Mouse (Mus musculus) hindbrain, embryonic 11.5 days (tissue): ENCODE results near the gene Armc10. TPM values are rescaled to one million over a fixed set of nuclear protein-coding genes. Genes with fewer than 3 reads are reported as not detected.
A peak's percentile ranks its signal among the peaks of the same experiment; 100 is the strongest.
"Not testable (repeated sequence)": the region's sequence is repeated elsewhere in the genome, so short reads cannot be mapped to it uniquely, and the experiment has no call there.

Experiments
- ATAC-seq: fragments of 200-750 bp; cut with Nextera tagmentation; 2 replicates; pipeline ENCODE4 v1.8.0; 2017; ENCODE audit warnings: mild to moderate bottlenecking, moderate TSS enrichment, moderate library complexity; ENCODE audit not compliant: low FRiP score
- DNase-seq: peaks from one replicate; pipeline ENCODE4 v3.0.0-alpha.2; 2015; ENCODE audit warnings: low spot score
- H3K27ac ChIP-seq: fragments of 300-500 bp; sonication (generic); 2 replicates; pipeline ENCODE4 v1.5.1; 2014; ENCODE audit warnings: mild to moderate bottlenecking, low read depth, low read length
- H3K27me3 ChIP-seq: fragments of 300-500 bp; sonication (generic); 2 replicates; pipeline ENCODE4 v1.6.1; 2014; ENCODE audit warnings: mild to moderate bottlenecking, low read length, moderate library complexity, mixed read lengths; ENCODE audit not compliant: control insufficient read depth, insufficient read depth
- H3K36me3 ChIP-seq: fragments of 300-500 bp; sonication (generic); 2 replicates; pipeline ENCODE4 v1.6.1; 2014; ENCODE audit warnings: mild to moderate bottlenecking, low read length, moderate library complexity, mixed read lengths; ENCODE audit not compliant: control insufficient read depth, insufficient read depth
- H3K4me1 ChIP-seq: fragments of 300-500 bp; sonication (generic); replicated peaks from 2 replicates; pipeline ENCODE4 v1.6.1; 2014; ENCODE audit warnings: low read length, mixed read lengths; ENCODE audit not compliant: control insufficient read depth, insufficient read depth
- H3K4me2 ChIP-seq: fragments of 300-500 bp; sonication (generic); replicated peaks from 2 replicates; pipeline ENCODE4 v1.6.1; 2014; ENCODE audit warnings: mild to moderate bottlenecking, low read depth, low read length
- H3K4me3 ChIP-seq: fragments of 300-500 bp; sonication (generic); 2 replicates; pipeline ENCODE4 v1.5.1; 2014; ENCODE audit warnings: low read depth, low read length
- H3K9ac ChIP-seq: fragments of 300-500 bp; sonication (generic); 2 replicates; pipeline ENCODE4 v1.6.1; 2014; ENCODE audit warnings: low read depth, low read length
- H3K9me3 ChIP-seq: fragments of 300-500 bp; sonication (generic); 2 replicates; pipeline ENCODE4 v1.6.1; 2016; ENCODE audit warnings: low read length; ENCODE audit not compliant: control insufficient read depth
- WGBS: fragments of 180-500 bp; shearing (Covaris S2); extraction: QIAGEN DNeasy Blood & Tissue Kit; methylation state at CpG from one replicate; pipeline ENCODE4 v1.1.7; 2014; 5-methylcytosine and 5-hydroxymethylcytosine counted together
- polyA plus RNA-seq: library from polyadenylated mRNA; unstranded; fragments of >200 nt; fragmentation: Nextera tagmentation; extraction: Ambion mirVana; gene quantifications from 2 replicates; pipeline ENCODE4 v1.2.1, GENCODE M21; 2014

The Armc10 gene
- polyA plus RNA-seq, 1 experiment from 2014 or later: 93.0 TPM

GRCm38 (mm10) chr5:21693372-21693870 lies 47.8 kb downstream of the Armc10 start:
- WGBS: 75% methylated on average over 3 of the region's 3 CpGs
- H3K9me3 ChIP-seq: no peaks in the 10 kb centered on the region
- no peak overlapping the region for H3K27ac ChIP-seq
- H3K36me3 ChIP-seq: no peaks in the 10 kb centered on the region
- H3K27me3 ChIP-seq: no peaks in the 10 kb centered on the region
- H3K9ac ChIP-seq: no peak overlapping the region
- ATAC-seq: no peak
- no peak overlapping the region for H3K4me3 ChIP-seq
- no peak for DNase-seq
- no peak overlapping the region for H3K4me2 ChIP-seq
- H3K4me1 ChIP-seq: no peaks in the 10 kb centered on the region

- H3K36me3 ChIP-seq: no peaks in the 10 kb centered on the region
- H3K4me3 ChIP-seq: no peak overlapping the region
- no peak overlapping the region for H3K9ac ChIP-seq
- DNase-seq (no peak), ATAC-seq (no peak)
- 88% methylated on average over 3 of the region's 3 CpGs for WGBS
- H3K27ac ChIP-seq: no peak overlapping the region
- H3K4me2 ChIP-seq: no peak overlapping the region
- H3K4me1 ChIP-seq: no peaks in the 10 kb centered on the region
- H3K9me3 ChIP-seq: no peaks in the 10 kb centered on the region
- H3K27me3 ChIP-seq: no peaks in the 10 kb centered on the region
Observed at GRCm38 (mm10) chr5:21694854-21695490, 49.4 kb downstream of the Armc10 start.

- whole genome bisulfite sequencing: 95% methylated on average over 3 of the region's 3 CpGs
- H3K9me3 ChIP-seq, H3K36me3 ChIP-seq, H3K4me2 ChIP-seq, H3K4me3 ChIP-seq, ATAC-seq, H3K27me3 ChIP-seq, H3K9ac ChIP-seq, H3K4me1 ChIP-seq, H3K27ac ChIP-seq, DNase-seq: not testable (repeated sequence)
Observed at GRCm38 (mm10) chr5:21699555-21699954, 53.9 kb downstream of the Armc10 start.

- Histone ChIP-seq H3K4me2 (peak overlapping the region; percentile 40), H3K9me3 (no peaks in the 10 kb centered on the region), H3K36me3 (no peaks in the 10 kb centered on the region), H3K9ac (peak overlapping the region; percentile 21; the same call in 1 of the 2 replicates), H3K4me3 (peak overlapping the region; percentile 48), H3K27ac (no peak overlapping the region), H3K4me1 (no peaks in the 10 kb centered on the region), H3K27me3 (no peaks in the 10 kb centered on the region)
- DNase-seq: peak; percentile 28
- no peak for ATAC-seq
- 17% methylated on average over 10 of the region's 10 CpGs for WGBS
Observed at GRCm38 (mm10) chr5:21700272-21700821, 54.7 kb downstream of the Armc10 start.

- ATAC-seq (peak; percentile 72), DNase-seq (no peak)
- no peaks in the 10 kb centered on the region for H3K27me3 ChIP-seq
- H3K4me3 ChIP-seq: peak overlapping the region; percentile 48
- peak overlapping the region; percentile 3; the same call in 1 of the 2 replicates for H3K27ac ChIP-seq
- H3K4me2 ChIP-seq: peak overlapping the region; percentile 40
- H3K9me3 ChIP-seq: no peaks in the 10 kb centered on the region
- H3K4me1 ChIP-seq: no peaks in the 10 kb centered on the region
- peak overlapping the region; percentile 21; the same call in 1 of the 2 replicates for H3K9ac ChIP-seq
- under 1% methylated on average over 22 of the region's 22 CpGs for WGBS
- no peaks in the 10 kb centered on the region for H3K36me3 ChIP-seq
Observed at GRCm38 (mm10) chr5:21700934-21701333, 55.3 kb downstream of the Armc10 start.

GRCm38 (mm10) chr5:21701351-21702008 lies 55.9 kb downstream of the Armc10 start, which contains the start of gene Napepld:
TSS of gene Napepld (minus strand) at chr5:21701396.
- no peaks in the 10 kb centered on the region for H3K4me1 ChIP-seq
- H3K9me3 ChIP-seq: no peaks in the 10 kb centered on the region
- no peaks in the 10 kb centered on the region for H3K27me3 ChIP-seq
- peak within 1 kb of the TSS; percentile 48 for H3K4me3 ChIP-seq
- peak; percentile 98 for DNase-seq
- no peaks in the 10 kb centered on the region for H3K36me3 ChIP-seq
- H3K9ac ChIP-seq: peak within 1 kb of the TSS; percentile 86
- peak within 1 kb of the TSS; percentile 94 for H3K27ac ChIP-seq
- under 1% methylated on average over 50 of the region's 59 CpGs for whole genome bisulfite sequencing
- peak; percentile 99 for ATAC-seq
- peak within 1 kb of the TSS; percentile 52 for H3K4me2 ChIP-seq

- no peak for ATAC-seq
- Histone ChIP-seq H3K4me1 (no peaks in the 10 kb centered on the region), H3K9me3 (no peaks in the 10 kb centered on the region), H3K4me2 (peak overlapping the region; percentile 52), H3K9ac (peak overlapping the region; percentile 86), H3K36me3 (no peaks in the 10 kb centered on the region), H3K4me3 (peak overlapping the region; percentile 48), H3K27ac (peak overlapping the region; percentile 94), H3K27me3 (no peaks in the 10 kb centered on the region)
- DNase-seq: no peak
- WGBS: 60% methylated on average over 2 of the region's 2 CpGs
Observed at GRCm38 (mm10) chr5:21702009-21702364, 56.4 kb downstream of the Armc10 start.

GRCm38 (mm10) chr5:21702873-21703475 lies 57.4 kb downstream of the Armc10 start:
- Histone ChIP-seq H3K9me3 (no peaks in the 10 kb centered on the region), H3K4me1 (no peaks in the 10 kb centered on the region), H3K36me3 (no peaks in the 10 kb centered on the region), H3K4me3 (no peak overlapping the region), H3K27me3 (no peaks in the 10 kb centered on the region), H3K4me2 (no peak overlapping the region), H3K9ac (no peak overlapping the region), H3K27ac (no peak overlapping the region)
- DNase-seq (no peak), ATAC-seq (no peak)
- 85% methylated on average over 6 of the region's 6 CpGs for WGBS
